Mouse (Mus musculus) kidney, embryonic 14.5 days (tissue): ENCODE results near the gene AI661453. TPM values are rescaled to one million over a fixed set of nuclear protein-coding genes. Genes with fewer than 3 reads are reported as not detected.
"Not testable (repeated sequence)": the region's sequence is repeated elsewhere in the genome, so short reads cannot be mapped to it uniquely, and the experiment has no call there.

Experiments
- ATAC-seq: fragments of 200-750 bp; cut with Nextera tagmentation; 2 replicates; pipeline ENCODE4 v1.8.0; 2017; ENCODE audit warnings: moderate number of reproducible peaks, mild to moderate bottlenecking, moderate TSS enrichment, moderate library complexity; ENCODE audit not compliant: low FRiP score, low TSS enrichment
- H3K27ac ChIP-seq: fragments of 300-500 bp; sonication (generic); 2 replicates; pipeline ENCODE4 v1.5.1; 2014; ENCODE audit warnings: low read depth, mild to moderate bottlenecking, low read length, moderate library complexity, mixed read lengths
- H3K27me3 ChIP-seq: fragments of 300-500 bp; sonication (generic); 2 replicates; pipeline ENCODE4 v1.6.1; 2014; ENCODE audit warnings: mild to moderate bottlenecking, low read length; ENCODE audit not compliant: control insufficient read depth, insufficient read depth
- H3K36me3 ChIP-seq: fragments of 300-500 bp; sonication (generic); 2 replicates; pipeline ENCODE4 v1.6.1; 2014; ENCODE audit warnings: low read length, mixed read lengths; ENCODE audit not compliant: control insufficient read depth, insufficient read depth
- H3K4me1 ChIP-seq: fragments of 300-500 bp; sonication (generic); 2 replicates; pipeline ENCODE4 v1.6.1; 2014; ENCODE audit warnings: low read length, mixed read lengths; ENCODE audit not compliant: control insufficient read depth, insufficient read depth
- H3K4me2 ChIP-seq: fragments of 300-500 bp; sonication (generic); replicated peaks from 2 replicates; pipeline ENCODE4 v1.6.1; 2014; ENCODE audit warnings: low read depth, mild to moderate bottlenecking, low read length
- H3K4me3 ChIP-seq: fragments of 300-500 bp; sonication (generic); 2 replicates; pipeline ENCODE4 v1.5.1; 2014; ENCODE audit warnings: mild to moderate bottlenecking, low read length
- H3K9ac ChIP-seq: fragments of 300-500 bp; sonication (generic); 2 replicates; pipeline ENCODE4 v1.6.1; 2014; ENCODE audit warnings: low read depth, mild to moderate bottlenecking, low read length, moderate library complexity
- H3K9me3 ChIP-seq: fragments of 300-500 bp; sonication (generic); 2 replicates; pipeline ENCODE4 v1.6.1; 2016; ENCODE audit warnings: low read length; ENCODE audit not compliant: control insufficient read depth
- WGBS: fragments of 180-500 bp; shearing (Covaris S2); extraction: QIAGEN DNeasy Blood & Tissue Kit; methylation state at CpG from one replicate; pipeline ENCODE4 v1.1.7; 2014; 5-methylcytosine and 5-hydroxymethylcytosine counted together
- polyA plus RNA-seq: library from polyadenylated mRNA; unstranded; fragments of >200 nt; fragmentation: Nextera tagmentation; extraction: Ambion mirVana; gene quantifications from 2 replicates; pipeline ENCODE4 v1.2.1, GENCODE M21; 2014

Gene AI661453
- polyA plus RNA-seq, 1 experiment from 2014 or later = 1.6 TPM

GRCm38 (mm10) chr17:47493653-47494052 lies 57.2 kb downstream of the AI661453 start:
- Histone ChIP-seq H3K4me1 (no peaks in the 10 kb centered on the region), H3K27me3 (no peaks in the 10 kb centered on the region), H3K9me3 (no peaks in the 10 kb centered on the region), H3K9ac (no peak overlapping the region), H3K4me3 (no peak overlapping the region), H3K27ac (no peak overlapping the region), H3K4me2 (no peak overlapping the region), H3K36me3 (peaks cover 91% of the 10 kb centered on the region)
- no peak for ATAC-seq
- 87% methylated on average over 6 of the region's 6 CpGs for WGBS

DNA sequence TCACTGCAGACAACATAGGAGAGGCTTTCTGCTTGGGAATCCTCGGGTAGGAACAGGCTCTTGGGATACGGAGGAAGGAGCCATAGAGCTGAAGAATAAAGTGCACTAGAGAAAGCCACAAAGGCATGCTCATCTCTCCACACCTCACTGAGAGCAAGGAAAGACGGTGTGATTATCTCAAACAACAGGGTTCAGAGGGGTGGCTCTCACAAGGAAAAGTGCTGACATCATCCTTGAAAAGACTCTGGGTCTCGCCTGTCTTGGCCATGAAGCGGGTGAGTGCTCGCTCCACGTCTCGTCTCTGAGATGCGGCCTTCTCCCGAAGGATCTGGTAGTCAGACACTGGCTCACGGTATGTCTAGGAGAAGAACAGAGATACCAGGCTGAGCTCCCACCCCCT lies 57.7 kb downstream of the AI661453 start:
- Histone ChIP-seq H3K36me3 (peaks cover 90% of the 10 kb centered on the region), H3K9ac (no peak overlapping the region), H3K4me3 (no peak overlapping the region), H3K4me1 (no peaks in the 10 kb centered on the region), H3K27me3 (no peaks in the 10 kb centered on the region), H3K9me3 (no peaks in the 10 kb centered on the region), H3K4me2 (no peak overlapping the region), H3K27ac (no peak overlapping the region)
- WGBS = 92% methylated on average over 11 of the region's 11 CpGs
- ATAC-seq = no peak

GRCm38 (mm10) chr17:47501531-47501930 lies 65.1 kb downstream of the AI661453 start:
- Histone ChIP-seq H3K27me3 (no peaks in the 10 kb centered on the region), H3K36me3 (peaks cover 24% of the 10 kb centered on the region), H3K4me3 (peak overlapping the region; percentile 73), H3K9me3 (no peaks in the 10 kb centered on the region), H3K4me2 (peak overlapping the region; percentile 87), H3K9ac (peak overlapping the region; percentile 81), H3K4me1 (peaks cover 14% of the 10 kb centered on the region), H3K27ac (no peak overlapping the region)
- no peak for ATAC-seq
- 7% methylated on average over 11 of the region's 11 CpGs for WGBS

GRCm38 (mm10) chr17:47501946-47502706 lies 65.7 kb downstream of the AI661453 start, which contains the start of gene Taf8:
TSS of gene Taf8 (minus strand) at chr17:47502292.
- peaks cover 14% of the 10 kb centered on the region for H3K4me1 ChIP-seq
- no peaks in the 10 kb centered on the region for H3K9me3 ChIP-seq
- peak within 1 kb of the TSS; percentile 73; the same call in 1 of the 2 replicates for H3K27ac ChIP-seq
- H3K4me2 ChIP-seq = peak within 1 kb of the TSS; percentile 87
- WGBS = 2% methylated on average over 40 of the region's 40 CpGs
- no peaks in the 10 kb centered on the region for H3K27me3 ChIP-seq
- H3K9ac ChIP-seq = peak within 1 kb of the TSS; percentile 81
- peaks cover 20% of the 10 kb centered on the region for H3K36me3 ChIP-seq
- peak within 1 kb of the TSS; percentile 73 for H3K4me3 ChIP-seq
- peak; percentile 95 for ATAC-seq

DNA sequence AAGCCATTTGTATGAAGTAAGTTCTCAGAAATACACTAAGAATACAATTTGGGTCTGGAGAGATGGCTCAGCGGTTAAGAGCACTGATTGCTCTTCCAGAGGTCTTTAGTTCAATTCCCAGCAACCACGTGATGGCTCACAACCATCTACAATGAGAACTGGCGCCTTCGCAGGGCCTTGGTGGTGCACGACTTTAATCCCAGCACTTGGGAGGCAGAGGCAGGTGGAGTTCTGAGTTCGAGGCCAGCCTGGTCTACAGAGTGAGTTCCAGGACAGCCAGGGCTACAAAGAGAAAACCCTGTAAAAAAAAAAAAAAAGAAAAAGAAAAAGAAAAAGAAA lies 66.3 kb downstream of the AI661453 start:
- H3K27me3 ChIP-seq, H3K9ac ChIP-seq, H3K9me3 ChIP-seq, ATAC-seq, H3K27ac ChIP-seq: not testable (repeated sequence)
- peak overlapping the region; percentile 42; the same call in 1 of the 2 replicates for H3K4me2 ChIP-seq
- peak overlapping the region; percentile 73; the same call in 1 of the 2 replicates for H3K4me3 ChIP-seq
- 88% methylated on average over 6 of the region's 6 CpGs for WGBS
- peaks cover 16% of the 10 kb centered on the region for H3K36me3 ChIP-seq
- peaks cover 17% of the 10 kb centered on the region for H3K4me1 ChIP-seq

- Histone ChIP-seq H3K4me3 (no peak overlapping the region), H3K27me3 (no peaks in the 10 kb centered on the region), H3K36me3 (peaks cover 8% of the 10 kb centered on the region), H3K9me3 (no peaks in the 10 kb centered on the region), H3K27ac (no peak overlapping the region), H3K4me2 (no peak overlapping the region), H3K9ac (no peak overlapping the region), H3K4me1 (peaks cover 26% of the 10 kb centered on the region)
- ATAC-seq = no peak
Measured at GRCm38 (mm10) chr17:47503689-47504088, 67.3 kb downstream of the AI661453 start.

DNA sequence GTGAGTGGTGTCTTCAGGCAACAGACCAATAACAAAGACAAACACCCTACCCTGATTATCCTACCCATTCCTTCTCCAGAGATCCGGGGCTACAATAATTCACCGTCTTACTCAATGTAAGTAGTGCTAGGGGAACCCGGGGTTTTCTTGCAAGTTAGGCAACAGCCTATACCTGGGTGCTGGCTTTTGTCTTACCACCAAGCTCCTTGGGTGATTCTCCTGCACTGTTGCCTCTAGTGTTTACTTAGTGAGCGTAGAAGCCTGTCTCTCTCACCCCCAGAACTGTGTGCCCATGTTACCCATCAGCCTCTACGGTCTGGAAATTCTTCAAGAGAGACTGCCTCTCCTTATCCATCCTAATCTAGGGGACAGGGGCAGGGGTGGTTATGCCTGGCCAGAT lies 67.8 kb downstream of the AI661453 start:
- 76% methylated on average over 5 of the region's 5 CpGs for WGBS
- H3K9ac ChIP-seq = peak overlapping the region; percentile 63; the same call in 1 of the 2 replicates
- no peaks in the 10 kb centered on the region for H3K27me3 ChIP-seq
- peaks cover 3% of the 10 kb centered on the region for H3K36me3 ChIP-seq
- H3K9me3 ChIP-seq = no peaks in the 10 kb centered on the region
- no peak for ATAC-seq
- H3K4me2 ChIP-seq = peak overlapping the region; percentile 74
- peak overlapping the region; percentile 40 for H3K4me3 ChIP-seq
- peak overlapping the region; percentile 18; the same call in 1 of the 2 replicates for H3K27ac ChIP-seq
- H3K4me1 ChIP-seq = peaks cover 26% of the 10 kb centered on the region

DNA sequence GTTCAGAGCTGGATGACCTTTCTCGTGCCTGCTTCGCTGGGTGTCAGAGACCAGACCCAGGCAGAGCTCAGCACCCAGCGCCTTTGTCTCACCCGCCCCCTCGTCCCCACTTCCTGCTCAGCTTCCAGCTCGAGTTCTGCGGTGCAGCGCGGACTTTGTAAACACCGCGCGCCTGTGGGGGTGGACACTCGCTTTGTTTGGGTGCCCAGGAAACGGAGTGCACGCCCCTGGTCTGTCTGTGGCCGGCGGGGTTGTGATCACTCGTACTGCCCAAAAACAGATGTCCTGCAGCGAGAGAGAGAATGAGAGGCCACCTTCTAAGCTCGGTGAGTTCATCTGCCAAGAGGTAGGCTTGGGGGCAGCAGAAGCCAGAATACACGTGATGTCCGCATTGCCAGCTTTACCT lies 68.5 kb downstream of the AI661453 start, which contains the start of gene Ccnd3:
Gene Ccnd3 (plus strand): TSS at position 111 of the 406 bp plus-strand sequence.
- under 1% methylated on average over 22 of the region's 22 CpGs for WGBS
- H3K9me3 ChIP-seq = no peaks in the 10 kb centered on the region
- no peaks in the 10 kb centered on the region for H3K27me3 ChIP-seq
- H3K9ac ChIP-seq = peak within 1 kb of the TSS; percentile 63
- peak within 1 kb of the TSS; percentile 40 for H3K4me3 ChIP-seq
- no peaks in the 10 kb centered on the region for H3K36me3 ChIP-seq
- H3K4me2 ChIP-seq = peak within 1 kb of the TSS; percentile 74
- H3K4me1 ChIP-seq = peaks cover 26% of the 10 kb centered on the region
- peak within 1 kb of the TSS; percentile 18; the same call in 1 of the 2 replicates for H3K27ac ChIP-seq
- peak; percentile 15 for ATAC-seq

GRCm38 (mm10) chr17:47505566-47505965 lies 69.2 kb downstream of the AI661453 start:
- WGBS = 59% methylated on average over 2 of the region's 2 CpGs
- H3K4me3 ChIP-seq = peak overlapping the region; percentile 40; the same call in 1 of the 2 replicates
- 0 out of 2 replicates have a peak overlapping the region, but pooled peaks have one; percentile 5 for H3K27ac ChIP-seq
- H3K9me3 ChIP-seq = no peaks in the 10 kb centered on the region
- peak overlapping the region; percentile 63; the same call in 1 of the 2 replicates for H3K9ac ChIP-seq
- peaks cover 26% of the 10 kb centered on the region for H3K4me1 ChIP-seq
- H3K4me2 ChIP-seq = peak overlapping the region; percentile 74
- H3K27me3 ChIP-seq = no peaks in the 10 kb centered on the region
- no peak for ATAC-seq
- H3K36me3 ChIP-seq = no peaks in the 10 kb centered on the region
